Mouse (Mus musculus) c-Kit-positive CD71-positive TER-119-negative erythroid progenitor cells, embryonic 14.5 days (primary cell): ENCODE results near the gene Slc8a1.

Experiments
- DNase-seq: peaks from one replicate; pipeline ENCODE4 v3.0.0-alpha.2; 2013; ENCODE audit warnings: low read depth

Slc8a1 gene

DNA sequence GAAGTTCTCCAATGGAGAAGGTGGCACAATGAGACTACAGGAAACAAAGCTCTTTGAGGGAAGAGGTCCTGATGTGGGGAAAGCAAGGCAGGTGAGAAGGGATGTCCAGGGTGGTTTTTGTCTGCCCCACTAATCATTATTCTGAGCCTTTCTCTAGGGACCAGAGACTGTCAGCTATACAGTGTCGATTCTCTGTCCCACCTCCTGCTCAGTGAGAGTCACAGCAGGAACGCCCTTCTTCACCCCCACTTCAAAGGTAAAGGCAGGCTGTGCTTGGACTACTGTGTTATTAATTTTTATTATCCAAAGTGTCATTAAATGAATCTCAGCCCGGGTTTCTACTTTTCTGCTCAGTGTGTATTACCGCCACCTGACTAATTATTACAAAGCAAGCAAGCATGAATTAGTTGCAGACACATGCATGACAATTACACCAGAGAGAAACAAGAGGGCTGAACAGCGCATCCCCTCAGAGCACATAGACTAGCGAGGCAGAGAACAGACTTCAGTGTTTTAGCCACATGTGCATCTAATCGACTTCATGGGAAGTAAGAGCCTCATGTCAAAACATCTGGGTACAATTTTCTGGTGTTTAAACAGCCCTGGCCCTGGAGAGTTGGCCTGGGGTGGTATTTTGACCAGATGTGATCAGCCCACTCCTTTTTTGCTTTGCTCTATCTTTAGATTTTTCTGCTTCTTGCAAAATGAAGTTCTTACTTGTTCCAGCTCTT lies 402.0 kb downstream of the Slc8a1 start:
- DNase-seq, result no peak

DNA sequence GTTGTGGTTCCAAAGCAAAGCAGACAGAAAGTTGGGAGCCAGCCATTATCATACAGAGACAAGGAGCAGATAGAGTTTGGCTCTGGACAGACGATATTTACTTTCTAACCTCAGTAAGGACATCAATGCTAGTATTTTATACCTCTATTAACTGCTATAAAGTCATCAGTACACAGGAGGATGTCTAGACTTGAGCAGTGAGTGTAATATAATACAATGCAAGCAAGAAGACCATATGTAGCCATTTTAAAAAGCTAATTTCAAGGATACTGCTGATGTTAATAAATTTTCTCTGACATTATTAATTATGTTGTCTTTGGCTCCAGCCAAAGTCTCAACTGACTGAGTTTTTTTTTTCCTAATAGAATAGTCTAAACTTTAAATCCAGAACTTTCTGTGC lies 402.7 kb downstream of the Slc8a1 start:
- DNase-seq, result no peak
